Mouse (Mus musculus) left cerebral cortex, adult 2 months (tissue): Measurements from ENCODE around the gene Nacad. TPM values are rescaled to one million over a fixed set of nuclear protein-coding genes. Genes with fewer than 3 reads are reported as not detected.
"Not testable (repeated sequence)": the region's sequence is repeated elsewhere in the genome, so short reads cannot be mapped to it uniquely, and the experiment has no call there.

Experiments used
- DNase-seq, 2 experiments: peaks; one replicate each; pipeline ENCODE4 v3.0.0; 2021 to 2022; ENCODE audit warnings: low spot score in 2 of 2, mixed read lengths in 1 of 2; ENCODE audit errors: extremely low spot score in 1 of 2
- H3K27ac ChIP-seq: fragments of 200-600 bp; 2 replicates; pipeline ENCODE4 v1.8.1; 2022
- H3K4me3 ChIP-seq: fragments of 200-600 bp; 2 replicates; pipeline ENCODE4 v1.8.1; 2022
- CTCF ChIP-seq: fragments of 200-600 bp; IDR thresholded peaks from 2 replicates; pipeline ENCODE4 v1.8.1; 2022; ENCODE audit warnings: antibody characterized with exemption, mild to moderate bottlenecking, moderate library complexity
- intact Hi-C: fragments of 180-260 bp; cut with DNase I; formaldehyde crosslinking; loops from one replicate; pipeline ENCODE4 v1.15.1; 2025
- long read RNA-seq, 2 experiments: library from polyadenylated mRNA; stranded (forward); transcript quantifications; one replicate each; pipeline ENCODE4 v2.0.0; 2021; ENCODE audit warnings: borderline mapping rate in 2 of 2
- total RNA-seq, 2 experiments: library from RNA; stranded (reverse); gene quantifications; 2 replicates each; pipeline ENCODE4 v1.2.3; 2021

Gene Nacad
- 10 to 100 TPM; 41.4 to 43.8 TPM for total RNA-seq
- long read RNA-seq, experiment 1, full-length matches to known transcripts = 27 of 55 reads
- long read RNA-seq, experiment 1, partial matches to known transcripts = 20 of 55 reads
- long read RNA-seq, experiment 1, other reads (novel, unspliced or antisense) = 8 of 55 reads
- long read RNA-seq, experiment 2, full-length matches to known transcripts = 15 of 45 reads
- long read RNA-seq, experiment 2, partial matches to known transcripts = 16 of 45 reads
- long read RNA-seq, experiment 2, other reads (novel, unspliced or antisense) = 14 of 45 reads

- peak within 1 kb of the TSS; percentile 83 for H3K4me3 ChIP-seq
- TF ChIP-seq CTCF = no peak
- intact Hi-C loops = no loop called here
- DNase-seq = peak; percentile 79 to 82
- peak within 1 kb of the TSS; percentile 99 for H3K27ac ChIP-seq
Observed at GRCm38 (mm10) chr11:6605491-6606399, at the start of gene Nacad. Gene Nacad, minus strand, starts transcription at chr11:6606053.

- TF ChIP-seq CTCF = peak; percentile 72
- intact Hi-C loops = loop anchor here (1.0 to 10.0 kb wide), 6 partner anchors 113 to 547 kb away; partner anchors contain the start of gene Adcy1
- no peak overlapping the region for H3K27ac ChIP-seq
- DNase-seq = peak; percentile 83 to 84
- no peak overlapping the region for H3K4me3 ChIP-seq
Observed at GRCm38 (mm10) chr11:6654903-6655302, 49.0 kb upstream of the Nacad start.

GRCm38 (mm10) chr11:6652978-6653377 is 47.1 kb upstream of the Nacad start:
- not testable (repeated sequence) for DNase-seq, H3K27ac ChIP-seq, H3K4me3 ChIP-seq
- TF ChIP-seq CTCF = peak; percentile 34
- intact Hi-C loops = loop anchor here (10.0 kb wide), 2 partner anchors 242 to 412 kb away; partner anchors contain the start of gene Adcy1

DNA sequence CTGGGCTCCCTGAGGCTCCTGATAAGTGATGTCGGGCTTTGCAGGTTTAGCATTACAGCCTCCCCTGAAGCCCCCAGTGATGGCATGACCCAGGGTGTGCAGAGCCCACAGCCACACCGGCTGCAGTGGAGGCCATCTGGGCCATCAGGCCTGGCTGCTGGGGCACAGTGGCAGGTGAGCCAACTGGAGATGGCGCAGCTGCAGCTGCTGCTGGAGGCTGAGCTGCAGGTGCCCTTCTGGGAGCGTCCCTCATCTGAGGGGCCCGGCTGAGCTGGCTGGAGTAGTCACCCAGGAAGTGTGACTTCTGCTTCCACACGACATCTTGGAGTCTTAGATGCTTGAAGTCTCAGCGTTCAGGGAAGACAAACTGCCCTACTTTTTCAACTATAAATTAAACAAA is 44.7 kb upstream of the Nacad start:
- DNase-seq = no peak
- Histone ChIP-seq H3K27ac (no peak overlapping the region), H3K4me3 (no peak overlapping the region)
- TF ChIP-seq CTCF = no peak
- intact Hi-C loops = loop anchor here (10.0 kb wide), 2 partner anchors 244 to 414 kb away; partner anchors contain the start of gene Adcy1

DNA sequence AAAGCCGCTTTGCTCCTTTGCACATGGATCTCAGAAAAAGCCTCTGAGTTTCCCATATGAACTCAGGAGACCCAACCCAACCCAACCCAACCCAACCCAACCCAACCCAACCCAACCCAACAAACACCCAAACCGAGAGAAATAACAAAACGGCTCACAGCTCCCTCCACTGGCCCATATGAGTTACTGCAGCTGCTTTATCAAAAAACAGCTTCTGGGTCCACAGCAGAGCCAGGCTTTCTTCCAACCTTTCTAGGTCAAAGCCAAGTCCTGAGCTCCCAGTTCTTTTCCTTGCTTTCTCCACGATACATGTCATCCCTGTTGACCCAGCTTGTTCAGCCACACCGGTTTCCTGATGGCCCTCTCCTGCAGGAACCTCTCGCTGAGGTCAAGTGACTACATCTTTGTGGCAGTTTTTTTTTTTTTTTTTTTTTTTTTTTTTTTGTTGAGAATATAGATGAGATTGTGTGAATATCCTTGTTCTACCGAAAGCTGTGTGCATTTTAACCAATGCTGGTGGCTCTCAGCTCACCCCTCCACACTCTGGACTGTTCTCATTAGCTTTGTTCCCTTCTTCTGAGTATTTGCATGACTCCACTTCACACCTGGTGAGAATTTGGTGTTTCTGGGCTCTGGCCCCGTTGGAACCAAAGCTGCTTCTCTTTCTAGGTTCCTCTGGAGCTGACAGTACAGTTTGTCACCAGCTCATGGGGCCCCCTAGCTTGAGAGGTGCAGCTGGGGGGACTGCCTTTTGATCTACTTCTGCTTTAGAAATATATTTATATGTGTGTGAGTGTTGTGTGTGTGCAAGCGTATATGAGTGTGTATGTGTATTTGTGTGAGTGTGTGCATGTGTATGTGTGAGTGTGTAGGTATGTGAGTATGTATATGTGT is 42.2 kb upstream of the Nacad start:
- intact Hi-C loops = no loop called here
- no peak overlapping the region for H3K4me3 ChIP-seq
- DNase-seq = no peak
- TF ChIP-seq CTCF = peak; percentile 37
- no peak overlapping the region for H3K27ac ChIP-seq

DNA sequence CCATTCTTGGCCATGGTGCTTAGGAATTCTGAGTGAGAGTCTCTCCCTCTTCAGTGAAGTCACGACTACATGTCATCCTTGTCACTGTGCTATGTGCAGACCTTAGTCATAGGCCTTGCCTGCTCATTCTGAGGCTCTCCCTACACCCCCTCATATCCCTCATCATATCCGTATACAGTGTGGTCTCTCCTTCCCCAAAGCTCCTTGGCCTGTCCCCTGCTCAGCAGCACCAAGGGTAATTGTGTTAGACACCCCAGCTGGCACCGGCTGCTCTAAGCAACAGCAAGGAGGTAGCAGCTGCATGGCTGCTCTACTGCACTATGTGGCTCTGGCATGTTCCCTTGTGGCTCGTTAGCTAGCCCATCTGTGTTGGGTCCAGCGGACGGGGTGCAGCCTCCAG is 38.7 kb upstream of the Nacad start:
- Histone ChIP-seq H3K27ac (no peak overlapping the region), H3K4me3 (no peak overlapping the region)
- no peak for DNase-seq
- intact Hi-C loops = no loop called here
- TF ChIP-seq CTCF = no peak

DNA sequence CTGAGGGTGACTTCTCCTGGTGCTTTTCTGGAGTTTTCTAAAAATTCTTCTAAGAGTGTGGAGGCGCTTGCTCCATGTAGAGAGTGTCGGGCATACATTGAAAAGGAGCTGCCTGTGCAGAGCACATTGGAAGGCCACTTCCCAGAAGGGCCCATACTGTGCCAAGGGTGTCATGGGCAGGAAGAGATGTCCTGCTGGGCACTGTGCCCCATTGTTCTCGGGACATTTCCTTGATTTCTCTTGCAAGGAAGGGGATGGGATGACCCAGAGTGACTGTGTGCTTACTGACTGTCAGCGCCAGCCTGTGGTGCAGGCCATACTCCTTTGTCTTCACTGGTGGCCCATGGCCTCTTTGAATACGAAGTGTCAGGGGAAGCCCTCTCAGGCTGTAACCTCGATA is 33.2 kb upstream of the Nacad start:
- Histone ChIP-seq H3K27ac (no peak overlapping the region), H3K4me3 (no peak overlapping the region)
- intact Hi-C loops = no loop called here
- no peak for DNase-seq
- TF ChIP-seq CTCF = no peak

- TF ChIP-seq CTCF = no peak
Observed at GRCm38 (mm10) chr11:6638537-6638936, 32.7 kb upstream of the Nacad start, which contains the start of gene Wap. Gene Wap, minus strand, starts transcription at chr11:6638637.

DNA sequence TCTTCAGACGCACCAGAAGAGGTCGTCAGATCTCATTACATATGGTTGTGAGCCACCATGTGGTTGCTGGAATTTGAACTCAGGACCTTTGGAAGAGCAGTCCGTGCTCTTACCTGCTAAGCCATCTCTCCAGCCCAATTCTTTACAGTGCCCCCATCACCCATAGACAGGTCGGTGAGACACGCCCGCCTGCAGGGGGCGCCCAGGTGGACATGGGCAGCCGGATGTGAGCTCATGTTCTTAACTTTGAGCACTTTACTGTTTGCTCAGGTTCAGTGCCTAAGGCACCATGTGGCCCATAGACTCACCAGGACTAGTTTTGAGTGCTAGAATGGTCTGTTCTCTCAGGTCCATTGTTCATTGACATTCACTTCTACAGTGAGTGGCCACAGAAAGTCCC is 30.3 kb upstream of the Nacad start:
- Histone ChIP-seq H3K4me3 (no peak overlapping the region), H3K27ac (no peak overlapping the region)
- intact Hi-C loops = no loop called here
- no peak; the same call in 1 of the 2 replicates for TF ChIP-seq CTCF
- no peak for DNase-seq

More at GRCm38 (mm10) chr11:6638537-6638936, 32.7 kb upstream of the Nacad start, which contains the start of gene Wap:
- Histone ChIP-seq H3K4me3 (no peak within 1 kb of the TSS), H3K27ac (no peak within 1 kb of the TSS)
- intact Hi-C loops = no loop called here
- no peak for DNase-seq

GRCm38 (mm10) chr11:6629655-6630054 is 23.8 kb upstream of the Nacad start:
- Histone ChIP-seq H3K27ac (no peak overlapping the region), H3K4me3 (no peak overlapping the region)
- intact Hi-C loops = loop anchor here (5.0 kb wide), 1 partner anchor 102 kb away; no protein-coding TSS in a partner anchor
- no peak for DNase-seq
- peak; percentile 61 for TF ChIP-seq CTCF

DNA sequence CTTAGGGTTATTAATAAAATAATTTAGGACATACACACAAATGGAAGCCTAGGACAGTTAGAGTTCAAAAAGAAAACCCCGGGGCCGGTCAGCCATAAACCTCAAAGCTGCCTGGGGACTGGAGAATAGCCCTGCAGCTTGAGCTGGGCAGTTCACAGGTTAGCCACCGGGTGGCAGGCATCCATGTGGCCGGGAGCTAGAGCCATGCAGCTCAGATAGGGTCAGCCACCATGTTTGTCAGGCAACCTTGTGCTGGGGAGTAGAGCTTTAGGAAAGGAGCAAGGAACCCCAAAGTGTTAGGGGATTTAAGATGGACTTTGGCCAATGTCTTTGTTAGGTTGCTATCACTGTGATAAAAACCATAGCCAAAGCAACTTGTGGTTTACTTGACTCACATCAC is 22.7 kb upstream of the Nacad start:
- H3K27ac ChIP-seq = no peak overlapping the region
- peak; percentile 28 to 37 for DNase-seq
- peak; percentile 65 for TF ChIP-seq CTCF
- no peak overlapping the region for H3K4me3 ChIP-seq
- intact Hi-C loops = loop anchor here (5.0 kb wide), 1 partner anchor 101 kb away; no protein-coding TSS in a partner anchor
